22 mouse cellular contexts compared by ENCODE assay signal in the genomic region with DNA sequence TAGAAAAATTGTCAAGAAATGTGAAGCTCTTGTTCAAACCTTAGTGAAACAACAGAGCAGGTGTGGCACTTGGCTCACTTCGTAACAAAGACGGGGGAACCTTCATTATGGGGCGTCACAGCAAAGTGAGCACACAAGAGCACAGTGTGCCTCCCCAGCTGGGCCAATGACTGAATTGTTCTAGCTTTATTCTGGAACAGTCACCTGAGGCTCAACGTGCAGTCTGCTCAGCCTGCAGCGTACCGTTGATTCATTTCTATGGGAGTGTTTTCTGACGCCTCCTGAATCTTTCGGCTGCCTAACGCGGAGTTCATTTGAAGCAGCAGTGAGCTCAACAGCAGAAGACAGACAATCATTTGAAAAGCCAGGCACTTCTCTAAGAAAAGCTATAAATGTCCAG.
A peak's percentile ranks its signal among the peaks of the same experiment; 100 is the strongest.
DNase-seq lines count a peak whose midpoint lies in the region; ATAC-seq lines count a peak whose summit lies in the region.
"Had no signal": no experiment of that assay in that cellular context is flagged by ENCODE, and none has a peak within 500 bp of the region (broad histone marks: within the 10 kb centered on the region; RNA-seq: fewer than 3 reads in every experiment).

No protein-coding gene starts in this region.

- DNase-seq in layer of hippocampus, adult 11-12 months (ENCODE audit: low spot score) = peak; percentile 41
- DNase-seq in layer of hippocampus, postnatal 36 days = no peak
- peak; percentile 77 for DNase-seq in right cerebral cortex, adult 18-20 months
- no peak for DNase-seq in right cerebral cortex, postnatal 14 days
- peak; percentile 63 to 79 for DNase-seq in right cerebral cortex, postnatal 36 days (ENCODE audit: low spot score in 2 of 2)
- no peak for DNase-seq in kidney, adult 18-20 months
- DNase-seq: adrenal gland, adult 8-10 months; cerebellum, postnatal 14 days; gastrocnemius, postnatal 10 days; heart, adult 2 months; heart, postnatal 4 days; kidney, adult 8-10 months; lung, adult 18-20 months; lung, postnatal 14 days; midbrain, embryonic 14.5 days had no signal

- 0 out of 2 replicates have a peak overlapping the region, but pooled peaks have one; percentile 20 for H3K27ac ChIP-seq in forebrain, embryonic 15.5 days (replicated peaks)
- no peak overlapping the region for H3K27ac ChIP-seq in forebrain, embryonic 12.5 days
- H3K27ac ChIP-seq: embryonic facial prominence, embryonic 15.5 days; heart, adult 2 months; heart, embryonic 15.5 days had no signal

- no peak overlapping the region for H3K4me2 ChIP-seq in forebrain, embryonic 15.5 days (replicated peaks)
- H3K4me2 ChIP-seq in forebrain, embryonic 12.5 days = no peak overlapping the region
- H3K4me2 ChIP-seq: embryonic facial prominence, embryonic 15.5 days; heart, embryonic 15.5 days; liver, embryonic 11.5 days had no signal

- ATAC-seq in forebrain, embryonic 15.5 days (replicated peaks) = no peak
- no peak for ATAC-seq in forebrain, embryonic 12.5 days (ENCODE audit: low FRiP score)
- ATAC-seq: CD4-positive, CD25-positive, alpha-beta regulatory T cell, adult 4 months; Patski had no signal

- H3K9ac ChIP-seq in forebrain, embryonic 15.5 days (replicated peaks) = no peak overlapping the region
- H3K9ac ChIP-seq in forebrain, embryonic 12.5 days = no peak overlapping the region
- H3K9ac ChIP-seq: embryonic facial prominence, embryonic 15.5 days; heart, embryonic 15.5 days had no signal

- no peak overlapping the region for H3K4me3 ChIP-seq in forebrain, embryonic 15.5 days
- no peak overlapping the region for H3K4me3 ChIP-seq in forebrain, embryonic 12.5 days (replicated peaks)
- H3K4me3 ChIP-seq: embryonic facial prominence, embryonic 15.5 days; heart, adult 2 months; heart, embryonic 15.5 days had no signal

- no peaks in the 10 kb centered on the region for H3K9me3 ChIP-seq in forebrain, embryonic 15.5 days
- H3K9me3 ChIP-seq in forebrain, embryonic 12.5 days = no peaks in the 10 kb centered on the region
- H3K9me3 ChIP-seq: embryonic facial prominence, embryonic 15.5 days; heart, embryonic 15.5 days had no signal

- no peaks in the 10 kb centered on the region for H3K27me3 ChIP-seq in forebrain, embryonic 15.5 days
- no peaks in the 10 kb centered on the region for H3K27me3 ChIP-seq in forebrain, embryonic 12.5 days
- H3K27me3 ChIP-seq: embryonic facial prominence, embryonic 15.5 days; heart, embryonic 15.5 days; Patski had no signal

- no peaks in the 10 kb centered on the region for H3K36me3 ChIP-seq in forebrain, embryonic 15.5 days
- H3K36me3 ChIP-seq in forebrain, embryonic 12.5 days (replicated peaks) = no peaks in the 10 kb centered on the region
- H3K36me3 ChIP-seq: embryonic facial prominence, embryonic 15.5 days; heart, embryonic 15.5 days had no signal

- peaks cover 4% of the 10 kb centered on the region; the same call in 1 of the 2 replicates for H3K4me1 ChIP-seq in forebrain, embryonic 15.5 days
- no peaks in the 10 kb centered on the region for H3K4me1 ChIP-seq in forebrain, embryonic 12.5 days
- H3K4me1 ChIP-seq: embryonic facial prominence, embryonic 15.5 days; heart, embryonic 15.5 days had no signal

- 35% methylated on average over 10 of the region's 10 CpGs for WGBS in forebrain, embryonic 15.5 days
- 49% methylated on average over 10 of the region's 10 CpGs for WGBS in forebrain, embryonic 12.5 days

Comparison
In these comparisons a context has a peak if more than half of its experiments do, and no peak if none do; other contexts are left out.
1. DNase-seq: peak in layer of hippocampus, adult 11-12 months (single experiment), right cerebral cortex, adult 18-20 months (single experiment) and right cerebral cortex, postnatal 36 days (2 of 2); none in layer of hippocampus, postnatal 36 days (0 of 2), right cerebral cortex, postnatal 14 days (single experiment) and kidney, adult 18-20 months (single experiment).